Mouse (Mus musculus) heart, embryonic 11.5 days (tissue): ENCODE results near the gene Tspan18. TPM values are rescaled to one million over a fixed set of nuclear protein-coding genes. Genes with fewer than 3 reads are reported as not detected.

ENCODE experiments used
- ATAC-seq: fragments of 200-750 bp; cut with Nextera tagmentation; replicated peaks from 2 replicates; pipeline ENCODE4 v1.8.0; 2017; ENCODE audit warnings: moderate library complexity; ENCODE audit not compliant: insufficient number of reproducible peaks, low FRiP score, low TSS enrichment
- H3K27ac ChIP-seq: fragments of 300-500 bp; sonication (generic); 2 replicates; pipeline ENCODE4 v1.5.1; 2014; ENCODE audit warnings: mild to moderate bottlenecking, low read depth, low read length
- H3K27me3 ChIP-seq: fragments of 300-500 bp; sonication (generic); 2 replicates; pipeline ENCODE4 v1.6.1; 2014; ENCODE audit warnings: mild to moderate bottlenecking, low read length, mixed read lengths; ENCODE audit not compliant: control insufficient read depth, insufficient read depth
- H3K36me3 ChIP-seq: fragments of 300-500 bp; sonication (generic); 2 replicates; pipeline ENCODE4 v1.6.1; 2014; ENCODE audit warnings: mild to moderate bottlenecking, low read length, moderate library complexity, mixed read lengths; ENCODE audit not compliant: control insufficient read depth, insufficient read depth
- H3K4me1 ChIP-seq: fragments of 300-500 bp; sonication (generic); 2 replicates; pipeline ENCODE4 v1.6.1; 2014; ENCODE audit warnings: low read length; ENCODE audit not compliant: control insufficient read depth, insufficient read depth
- H3K4me2 ChIP-seq: fragments of 300-500 bp; sonication (generic); 2 replicates; pipeline ENCODE4 v1.6.1; 2014; ENCODE audit warnings: mild to moderate bottlenecking, moderate library complexity
- H3K4me3 ChIP-seq: fragments of 300-500 bp; sonication (generic); 2 replicates; pipeline ENCODE4 v1.5.1; 2014; ENCODE audit warnings: low read depth, low read length
- H3K9ac ChIP-seq: fragments of 300-500 bp; sonication (generic); 2 replicates; pipeline ENCODE4 v1.6.1; 2014; ENCODE audit warnings: mild to moderate bottlenecking, low read depth, low read length, moderate library complexity
- H3K9me3 ChIP-seq: fragments of 300-500 bp; sonication (generic); replicated peaks from 2 replicates; pipeline ENCODE4 v1.6.1; 2016; ENCODE audit warnings: low read length; ENCODE audit not compliant: control insufficient read depth
- whole genome bisulfite sequencing: fragments of 180-500 bp; shearing (Covaris S2); extraction: QIAGEN DNeasy Blood & Tissue Kit; methylation state at CpG from one replicate; pipeline ENCODE4 v1.1.7; 2014; ENCODE audit not compliant: insufficient replicate concordance; 5-methylcytosine and 5-hydroxymethylcytosine counted together
- polyA plus RNA-seq: library from polyadenylated mRNA; unstranded; fragments of >200 nt; fragmentation: Nextera tagmentation; extraction: Ambion mirVana; gene quantifications from 2 replicates; pipeline ENCODE4 v1.2.1, GENCODE M21; 2014

Tspan18 gene
- polyA plus RNA-seq, 1 experiment from 2014 or later: 75.5 TPM

- H3K36me3 ChIP-seq: no peaks in the 10 kb centered on the region
- H3K4me2 ChIP-seq: no peak overlapping the region
- peak overlapping the region; percentile 57; the same call in 1 of the 2 replicates for H3K27ac ChIP-seq
- peaks cover 33% of the 10 kb centered on the region for H3K4me1 ChIP-seq
- H3K4me3 ChIP-seq: no peak overlapping the region
- H3K9me3 ChIP-seq: no peaks in the 10 kb centered on the region
- 60% methylated on average over 5 of the region's 5 CpGs for WGBS
- ATAC-seq: no peak
- no peak overlapping the region for H3K9ac ChIP-seq
- no peaks in the 10 kb centered on the region for H3K27me3 ChIP-seq
Measured at GRCm38 (mm10) chr2:93270083-93270482, 64.2 kb downstream of the Tspan18 start.

GRCm38 (mm10) chr2:93269611-93270010, 64.7 kb downstream of the Tspan18 start:
- Histone ChIP-seq H3K9me3 (no peaks in the 10 kb centered on the region), H3K27me3 (no peaks in the 10 kb centered on the region), H3K27ac (0 out of 2 replicates have a peak overlapping the region, but pooled peaks have one; percentile 25), H3K4me1 (peaks cover 33% of the 10 kb centered on the region), H3K4me3 (no peak overlapping the region), H3K9ac (no peak overlapping the region), H3K36me3 (no peaks in the 10 kb centered on the region), H3K4me2 (no peak overlapping the region)
- ATAC-seq: no peak
- WGBS: 90% methylated on average over 10 of the region's 10 CpGs

- no peaks in the 10 kb centered on the region for H3K36me3 ChIP-seq
- no peaks in the 10 kb centered on the region for H3K9me3 ChIP-seq
- peaks cover 29% of the 10 kb centered on the region for H3K4me1 ChIP-seq
- no peak overlapping the region for H3K4me2 ChIP-seq
- peak overlapping the region; percentile 25; the same call in 1 of the 2 replicates for H3K27ac ChIP-seq
- no peaks in the 10 kb centered on the region for H3K27me3 ChIP-seq
- no peak overlapping the region for H3K9ac ChIP-seq
- ATAC-seq: no peak
- no peak overlapping the region for H3K4me3 ChIP-seq
- WGBS: 63% methylated on average over 3 of the region's 3 CpGs
Measured at GRCm38 (mm10) chr2:93268711-93269270, 65.5 kb downstream of the Tspan18 start.

- Histone ChIP-seq H3K4me1 (peaks cover 35% of the 10 kb centered on the region), H3K27ac (peak overlapping the region; percentile 35; the same call in 1 of the 2 replicates), H3K9ac (no peak overlapping the region; the same call in 1 of the 2 replicates)
Measured at GRCm38 (mm10) chr2:93267791-93268190, 66.5 kb downstream of the Tspan18 start.

GRCm38 (mm10) chr2:93266565-93267169, 67.6 kb downstream of the Tspan18 start:
- no peak for ATAC-seq
- no peak overlapping the region for H3K27ac ChIP-seq
- H3K27me3 ChIP-seq: no peaks in the 10 kb centered on the region
- no peak overlapping the region for H3K4me3 ChIP-seq
- H3K36me3 ChIP-seq: no peaks in the 10 kb centered on the region
- no peak overlapping the region for H3K4me2 ChIP-seq
- H3K9me3 ChIP-seq: no peaks in the 10 kb centered on the region
- 63% methylated on average over 7 of the region's 7 CpGs for WGBS
- H3K9ac ChIP-seq: no peak overlapping the region
- H3K4me1 ChIP-seq: peaks cover 46% of the 10 kb centered on the region

More at GRCm38 (mm10) chr2:93267791-93268190, 66.5 kb downstream of the Tspan18 start:
- H3K4me3 ChIP-seq: no peak overlapping the region
- H3K27me3 ChIP-seq: no peaks in the 10 kb centered on the region
- peak; percentile 63 for ATAC-seq
- no peaks in the 10 kb centered on the region for H3K9me3 ChIP-seq
- no peak overlapping the region for H3K4me2 ChIP-seq
- H3K36me3 ChIP-seq: no peaks in the 10 kb centered on the region
- 26% methylated on average over 4 of the region's 4 CpGs for WGBS

GRCm38 (mm10) chr2:93262291-93263285, 71.7 kb downstream of the Tspan18 start:
- Histone ChIP-seq H3K27ac (peak overlapping the region; percentile 72), H3K9ac (peak overlapping the region; percentile 3; the same call in 1 of the 2 replicates), H3K4me2 (no peak overlapping the region), H3K9me3 (no peaks in the 10 kb centered on the region), H3K4me1 (peaks cover 47% of the 10 kb centered on the region), H3K36me3 (no peaks in the 10 kb centered on the region), H3K4me3 (no peak overlapping the region), H3K27me3 (no peaks in the 10 kb centered on the region)
- 48% methylated on average over 5 of the region's 5 CpGs for WGBS
- no peak; the same call in 1 of the 2 replicates for ATAC-seq

GRCm38 (mm10) chr2:93261521-93262290, 72.6 kb downstream of the Tspan18 start:
- WGBS: 24% methylated on average over 6 of the region's 6 CpGs

GRCm38 (mm10) chr2:93257634-93258033, 76.7 kb downstream of the Tspan18 start:
- ATAC-seq: no peak
- WGBS: 62% methylated on average over 4 of the region's 4 CpGs
- H3K27me3 ChIP-seq: no peaks in the 10 kb centered on the region
- H3K4me3 ChIP-seq: no peak overlapping the region
- H3K4me1 ChIP-seq: peaks cover 44% of the 10 kb centered on the region
- no peaks in the 10 kb centered on the region for H3K9me3 ChIP-seq
- no peaks in the 10 kb centered on the region for H3K36me3 ChIP-seq
- H3K9ac ChIP-seq: no peak overlapping the region
- H3K27ac ChIP-seq: no peak overlapping the region
- H3K4me2 ChIP-seq: no peak overlapping the region

More at GRCm38 (mm10) chr2:93261521-93262290, 72.6 kb downstream of the Tspan18 start:
- peak; percentile 78 for ATAC-seq
- H3K9me3 ChIP-seq: no peaks in the 10 kb centered on the region
- H3K4me2 ChIP-seq: no peak overlapping the region
- H3K4me3 ChIP-seq: no peak overlapping the region
- H3K27me3 ChIP-seq: no peaks in the 10 kb centered on the region
- peak overlapping the region; percentile 3; the same call in 1 of the 2 replicates for H3K9ac ChIP-seq
- peak overlapping the region; percentile 72 for H3K27ac ChIP-seq
- peaks cover 47% of the 10 kb centered on the region for H3K4me1 ChIP-seq
- H3K36me3 ChIP-seq: no peaks in the 10 kb centered on the region
